Mouse (Mus musculus): ENCODE data around the gene Ulk1. TPM values are rescaled to one million over a fixed set of nuclear protein-coding genes. Genes with fewer than 3 reads are reported as not detected.
A peak's percentile ranks its signal among the peaks of the same experiment; 100 is the strongest.

Gene Ulk1
- polyA plus RNA-seq, 1 experiment = 20.3 TPM

DNA sequence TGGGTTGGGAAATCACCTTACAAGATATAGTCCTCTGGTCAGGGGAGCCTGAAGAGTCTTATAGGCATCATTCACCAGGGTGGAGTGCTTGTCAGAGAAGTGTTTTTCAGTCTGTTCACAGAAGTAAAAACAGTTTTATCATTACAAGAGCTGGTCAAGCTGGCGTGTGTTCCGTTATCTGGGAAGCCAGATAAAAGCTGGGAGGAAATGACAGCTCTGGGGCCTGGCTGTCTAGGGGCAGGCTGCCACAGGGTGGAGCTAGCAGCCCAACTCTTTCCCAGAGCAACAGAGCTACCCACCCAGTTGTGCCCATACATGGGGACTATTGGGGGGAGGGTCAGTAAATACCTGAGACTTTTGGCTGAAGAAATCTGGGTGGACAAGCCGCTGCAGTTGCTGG is 26.1 kb upstream of the Ulk1 start:
- H3K27me3 ChIP-seq (ENCODE audit: control insufficient read depth) = no peaks in the 10 kb centered on the region
- H3K4me1 ChIP-seq (ENCODE audit: control insufficient read depth) = peaks cover 64% of the 10 kb centered on the region
- peak; percentile 92 for TF ChIP-seq TAL1 (IDR thresholded peaks at IDR 0.05; ENCODE audit: low read length)
- TF ChIP-seq GATA1 (IDR thresholded peaks at IDR 0.05; ENCODE audit: low read length) = peak; percentile 96
- H3K36me3 ChIP-seq (ENCODE audit: control insufficient read depth) = peaks cover 62% of the 10 kb centered on the region
- H3K9me3 ChIP-seq (ENCODE audit: control insufficient read depth, low read length) = no peaks in the 10 kb centered on the region
- peak overlapping the region; percentile 100 for H3K4me3 ChIP-seq (replicated peaks)

DNA sequence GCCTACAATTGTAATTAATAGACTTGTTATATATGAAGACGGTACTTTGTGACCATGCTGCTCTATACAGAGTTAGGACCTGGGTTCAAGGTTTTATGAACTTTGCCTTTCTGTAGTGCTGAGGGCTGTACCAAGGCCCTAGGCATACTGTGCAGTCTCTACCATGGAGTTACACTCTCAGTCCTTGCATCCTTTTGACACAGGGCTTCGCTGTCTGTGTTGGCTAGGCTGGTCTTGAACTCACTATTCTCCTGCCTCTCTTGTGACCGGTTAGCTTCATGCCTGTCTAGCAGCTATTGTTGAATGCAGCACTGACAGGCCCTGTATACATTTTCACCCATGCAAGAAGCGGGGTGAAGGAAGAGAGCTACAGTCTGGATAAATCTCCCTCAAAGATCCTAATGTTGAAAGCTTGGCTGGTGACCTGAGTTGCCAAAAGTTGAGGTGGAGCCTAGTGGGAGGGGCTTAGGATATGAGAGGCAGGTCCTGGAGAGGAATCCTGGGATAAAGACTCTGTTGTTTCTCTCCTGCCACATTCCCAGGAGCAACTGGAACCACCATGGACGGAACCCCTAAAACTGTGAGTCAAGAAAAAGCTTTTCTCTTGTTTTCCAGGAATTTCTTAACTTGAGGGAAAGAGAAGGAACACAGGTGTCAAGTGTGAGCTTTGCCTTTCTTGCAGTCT is 21.3 kb upstream of the Ulk1 start:
- H3K9me3 ChIP-seq (ENCODE audit: control insufficient read depth, low read length) = no peaks in the 10 kb centered on the region

DNA sequence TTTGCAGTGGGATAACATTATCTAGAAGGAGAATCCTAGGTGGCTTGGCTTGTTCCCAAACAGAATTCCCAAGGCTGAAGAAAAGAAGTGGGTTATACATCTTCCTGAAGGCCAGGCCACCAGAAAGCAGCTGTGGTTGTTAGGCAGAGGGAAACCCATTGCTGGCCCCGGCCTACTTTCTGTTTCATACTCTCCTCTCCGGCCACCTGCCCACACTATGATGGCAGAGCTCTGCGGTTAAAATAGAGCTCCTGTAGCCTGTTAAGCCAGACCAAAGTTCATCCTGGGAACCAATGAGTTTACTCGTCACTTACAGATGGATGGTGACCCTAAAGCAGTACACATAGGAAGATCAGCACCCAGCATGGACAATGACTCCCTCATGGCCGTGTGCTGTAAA is 17.7 kb upstream of the Ulk1 start:
- TF ChIP-seq TAL1 (IDR thresholded peaks at IDR 0.05; ENCODE audit: low read length) (no peak), GATA1 (IDR thresholded peaks at IDR 0.05; ENCODE audit: low read length) (no peak)
- Histone ChIP-seq H3K9me3 (ENCODE audit: control insufficient read depth, low read length) (no peaks in the 10 kb centered on the region), H3K36me3 (ENCODE audit: control insufficient read depth) (peaks cover 49% of the 10 kb centered on the region), H3K27me3 (ENCODE audit: control insufficient read depth) (peaks cover 5% of the 10 kb centered on the region), H3K4me1 (ENCODE audit: control insufficient read depth) (peaks cover 12% of the 10 kb centered on the region), H3K4me3 (replicated peaks) (no peak overlapping the region)

More for the DNA sequence above, 21.3 kb upstream of the Ulk1 start:
- Histone ChIP-seq H3K4me3 (replicated peaks) (no peak overlapping the region), H3K4me1 (ENCODE audit: control insufficient read depth) (peaks cover 37% of the 10 kb centered on the region), H3K27me3 (ENCODE audit: control insufficient read depth) (no peaks in the 10 kb centered on the region), H3K36me3 (ENCODE audit: control insufficient read depth) (peaks cover 79% of the 10 kb centered on the region)
- TF ChIP-seq TAL1 (IDR thresholded peaks at IDR 0.05; ENCODE audit: low read length) = no peak
- TF ChIP-seq GATA1 (IDR thresholded peaks at IDR 0.05; ENCODE audit: low read length) = no peak

DNA sequence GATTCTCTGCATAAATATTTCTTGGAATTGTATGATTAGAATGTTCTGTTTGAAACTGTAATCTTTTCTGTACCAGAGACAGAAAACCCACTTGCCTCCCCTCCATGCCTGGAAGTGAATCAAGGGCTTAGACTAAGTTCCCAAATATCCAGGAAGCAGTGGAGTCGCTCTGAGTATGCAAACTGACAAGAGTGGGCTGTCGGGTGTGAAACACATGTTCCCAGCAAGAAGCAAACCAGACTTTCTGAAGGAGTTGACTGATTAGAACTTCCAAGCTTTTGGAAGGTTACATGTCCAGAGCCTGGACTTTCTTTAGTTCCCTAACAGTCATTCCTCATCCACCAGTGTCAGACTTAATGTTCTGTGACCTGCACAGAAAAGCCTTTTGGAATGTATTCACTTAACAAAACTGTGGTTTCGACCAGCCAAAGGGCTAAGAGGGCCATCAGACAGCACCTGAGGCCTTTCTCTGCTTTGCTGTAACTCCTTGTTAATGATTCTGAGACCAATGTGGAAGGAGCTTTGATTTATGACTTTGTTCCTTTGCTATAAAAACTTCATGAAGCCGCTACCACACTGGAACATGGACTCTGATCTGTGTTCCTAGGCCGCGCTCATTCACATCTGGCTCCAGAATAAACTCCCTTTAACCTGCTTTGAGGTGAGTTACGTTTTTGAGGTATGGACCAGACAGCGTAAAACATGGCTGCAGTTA is 17.0 kb upstream of the Ulk1 start:
- Histone ChIP-seq H3K4me1 (ENCODE audit: control insufficient read depth) (peaks cover 12% of the 10 kb centered on the region), H3K4me3 (replicated peaks) (no peak overlapping the region), H3K9me3 (ENCODE audit: control insufficient read depth, low read length) (no peaks in the 10 kb centered on the region), H3K36me3 (ENCODE audit: control insufficient read depth) (peaks cover 43% of the 10 kb centered on the region), H3K27me3 (ENCODE audit: control insufficient read depth) (peaks cover 10% of the 10 kb centered on the region)
- TF ChIP-seq TAL1 (IDR thresholded peaks at IDR 0.05; ENCODE audit: low read length) (no peak), GATA1 (IDR thresholded peaks at IDR 0.05; ENCODE audit: low read length) (no peak)

DNA sequence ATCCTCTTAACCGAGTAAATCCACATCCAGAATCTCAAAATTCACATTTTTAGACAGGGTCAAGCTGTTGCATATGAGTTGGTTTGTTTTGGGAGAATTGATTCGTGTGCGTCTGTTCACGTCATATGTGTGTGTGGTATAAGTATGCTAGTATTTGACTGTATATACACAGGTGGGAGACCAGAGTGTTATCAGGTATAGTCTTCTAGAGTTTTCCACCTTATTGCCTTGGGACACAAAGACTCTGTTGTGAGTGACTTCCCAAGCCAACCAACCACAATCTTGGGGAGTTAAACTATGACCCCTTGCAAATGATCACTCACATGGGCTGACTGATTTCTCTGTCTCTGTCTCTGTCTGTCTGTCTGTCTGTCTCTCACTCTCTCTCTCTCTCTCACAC is 14.5 kb upstream of the Ulk1 start:
- H3K4me1 ChIP-seq (ENCODE audit: control insufficient read depth) = peaks cover 7% of the 10 kb centered on the region
- no peak overlapping the region for H3K4me3 ChIP-seq (replicated peaks)
- no peaks in the 10 kb centered on the region for H3K9me3 ChIP-seq (ENCODE audit: control insufficient read depth, low read length)
- peaks cover 21% of the 10 kb centered on the region for H3K36me3 ChIP-seq (ENCODE audit: control insufficient read depth)
- peaks cover 13% of the 10 kb centered on the region for H3K27me3 ChIP-seq (ENCODE audit: control insufficient read depth)
- TF ChIP-seq TAL1 (IDR thresholded peaks at IDR 0.05; ENCODE audit: low read length) (no peak), GATA1 (IDR thresholded peaks at IDR 0.05; ENCODE audit: low read length) (no peak)

DNA sequence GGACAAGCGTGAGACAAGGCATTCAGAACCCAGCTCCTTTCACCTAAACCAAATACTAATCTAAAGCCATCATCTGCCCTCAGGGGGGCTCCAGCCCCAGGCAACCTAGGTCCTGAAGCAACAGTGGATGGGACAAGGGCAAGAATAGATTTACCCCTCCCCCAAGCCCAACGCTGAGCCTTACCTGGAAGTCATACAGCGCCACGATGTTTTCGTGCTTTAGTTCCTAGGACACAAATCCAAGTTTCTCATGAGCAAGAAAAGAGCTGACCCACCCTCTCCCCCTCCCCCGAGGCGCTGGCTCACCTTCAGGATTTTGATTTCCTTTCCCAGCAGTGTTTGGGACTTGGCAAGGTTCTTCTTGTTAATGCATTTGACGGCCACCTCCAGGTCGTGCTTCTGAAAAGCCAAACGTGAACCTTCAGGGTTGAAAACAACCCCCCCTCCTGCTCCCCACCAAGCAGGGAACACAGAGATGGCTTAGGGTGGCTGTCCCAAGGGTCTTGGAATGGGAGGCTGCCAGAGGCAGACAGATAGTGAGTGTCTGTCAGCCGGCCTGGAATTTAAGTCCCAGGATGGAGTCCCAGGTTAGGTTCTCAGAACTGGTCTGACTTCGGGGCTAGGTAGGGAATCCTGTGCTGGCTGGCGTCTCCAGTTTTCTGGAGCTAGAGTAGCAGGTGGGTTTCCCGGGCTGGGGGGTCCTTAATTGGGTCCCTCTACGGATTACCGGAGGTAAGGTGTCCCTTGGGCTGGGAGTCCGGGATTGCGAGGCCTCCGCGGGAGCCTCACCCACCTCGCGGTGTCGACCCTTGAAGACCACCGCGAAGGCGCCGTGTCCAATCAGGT is 853 bp downstream of the Ulk1 start:
- Histone ChIP-seq H3K4me1 (ENCODE audit: control insufficient read depth) (peaks cover 67% of the 10 kb centered on the region), H3K36me3 (ENCODE audit: control insufficient read depth) (peaks cover 39% of the 10 kb centered on the region), H3K9me3 (ENCODE audit: control insufficient read depth, low read length) (no peaks in the 10 kb centered on the region), H3K27me3 (ENCODE audit: control insufficient read depth) (no peaks in the 10 kb centered on the region), H3K4me3 (replicated peaks) (peak overlapping the region; percentile 93)
- TF ChIP-seq GATA1 (IDR thresholded peaks at IDR 0.05; ENCODE audit: low read length) = peak; percentile 23; the same call in 1 of the 2 replicates
- no peak for TF ChIP-seq TAL1 (IDR thresholded peaks at IDR 0.05; ENCODE audit: low read length)

DNA sequence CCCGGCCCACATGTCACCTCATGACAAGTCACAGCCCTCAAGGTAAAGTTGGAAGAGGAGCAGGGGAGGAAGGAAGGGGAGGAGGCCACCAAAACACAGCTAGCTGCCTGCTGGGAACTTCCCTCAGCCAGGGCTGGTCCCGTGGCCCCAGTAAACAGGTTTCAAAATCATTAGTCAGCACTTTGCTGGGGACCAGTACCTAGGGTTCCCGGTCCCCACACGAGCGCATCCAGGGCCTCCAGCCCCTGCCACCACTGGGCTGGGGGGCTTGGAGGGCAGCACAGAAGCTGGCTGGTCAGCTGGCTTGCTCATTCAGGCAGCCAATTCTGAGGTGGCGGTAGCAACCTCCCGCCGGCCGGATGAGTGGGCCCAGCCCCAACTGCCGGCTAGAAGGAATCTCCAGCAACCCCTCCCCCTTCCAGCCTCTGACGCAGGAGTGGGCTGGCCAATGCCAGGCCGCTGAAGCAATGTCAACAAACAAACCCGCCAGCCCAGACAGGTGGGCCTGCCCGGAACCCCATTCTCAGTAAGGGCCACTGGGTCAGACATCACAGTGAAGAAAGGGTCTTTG is 1.8 kb downstream of the Ulk1 start:
- Histone ChIP-seq H3K9me3 (ENCODE audit: control insufficient read depth, low read length) (no peaks in the 10 kb centered on the region), H3K36me3 (ENCODE audit: control insufficient read depth) (peaks cover 46% of the 10 kb centered on the region), H3K27me3 (ENCODE audit: control insufficient read depth) (no peaks in the 10 kb centered on the region), H3K4me1 (ENCODE audit: control insufficient read depth) (peaks cover 75% of the 10 kb centered on the region), H3K4me3 (replicated peaks) (peak overlapping the region; percentile 93)
- TF ChIP-seq GATA1 (IDR thresholded peaks at IDR 0.05; ENCODE audit: low read length) = no peak
- no peak for TF ChIP-seq TAL1 (IDR thresholded peaks at IDR 0.05; ENCODE audit: low read length)

DNA sequence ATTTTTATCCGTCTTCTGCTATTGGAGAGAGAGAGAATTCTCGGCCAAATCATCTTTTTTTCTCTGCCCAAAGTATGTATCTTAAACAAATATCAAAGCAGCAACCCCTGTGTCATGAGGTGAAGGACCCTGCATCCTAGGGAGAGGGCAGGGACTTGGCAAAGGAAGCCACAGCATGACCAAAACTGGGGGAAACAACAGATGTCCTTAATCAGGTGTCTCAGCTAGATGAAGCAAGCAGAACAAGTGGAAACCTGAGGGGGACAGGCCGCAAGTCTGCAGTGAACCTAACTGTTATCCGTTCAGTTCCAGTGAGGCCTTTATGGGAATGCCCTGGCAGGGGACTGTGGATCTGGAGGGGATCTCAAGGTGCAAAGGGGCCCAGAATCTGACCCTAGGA is 2.4 kb downstream of the Ulk1 start:
- Histone ChIP-seq H3K36me3 (ENCODE audit: control insufficient read depth) (peaks cover 53% of the 10 kb centered on the region), H3K4me1 (ENCODE audit: control insufficient read depth) (peaks cover 82% of the 10 kb centered on the region), H3K9me3 (ENCODE audit: control insufficient read depth, low read length) (no peaks in the 10 kb centered on the region), H3K4me3 (replicated peaks) (peak overlapping the region; percentile 93), H3K27me3 (ENCODE audit: control insufficient read depth) (no peaks in the 10 kb centered on the region)
- no peak for TF ChIP-seq TAL1 (IDR thresholded peaks at IDR 0.05; ENCODE audit: low read length)
- TF ChIP-seq GATA1 (IDR thresholded peaks at IDR 0.05; ENCODE audit: low read length) = no peak
